Mouse (Mus musculus) CH12.LX (cell line): ENCODE results near the gene Gas7. TPM values are rescaled to one million over a fixed set of nuclear protein-coding genes. Genes with fewer than 3 reads are reported as not detected.

ENCODE experiments used
- DNase-seq: peaks from one replicate; pipeline ENCODE4 v3.0.0-alpha.2; 2013; ENCODE audit errors: extremely low read depth
- H3K27ac ChIP-seq: 2 replicates; pipeline ENCODE4 v1.5.1; 2012; ENCODE audit warnings: low read depth, mild to moderate bottlenecking, control low read depth, moderate library complexity; ENCODE audit not compliant: insufficient read depth
- H3K27me3 ChIP-seq: replicated peaks from 2 replicates; pipeline ENCODE3; 2012; ENCODE audit warnings: inconsistent platforms
- H3K36me3 ChIP-seq, 2 experiments: replicated peaks in 1 of 2; 2 replicates each; pipeline versions ENCODE3 to v1.6.1; 2012; ENCODE audit warnings: inconsistent platforms in 1 of 2, low read length in 1 of 2, mild to moderate bottlenecking in 1 of 2, mixed read lengths in 1 of 2, moderate library complexity in 1 of 2; ENCODE audit not compliant: control insufficient read depth in 1 of 2, insufficient read depth in 1 of 2
- H3K4me1 ChIP-seq, 2 experiments: 2 replicates each; pipeline ENCODE4 v1.6.1; 2012; ENCODE audit warnings: inconsistent platforms in 1 of 2, moderate library complexity in 1 of 2; ENCODE audit not compliant: insufficient read depth in 2 of 2, control insufficient read depth in 1 of 2
- H3K4me2 ChIP-seq: 2 replicates; pipeline ENCODE4 v1.6.1; 2012; ENCODE audit warnings: low read depth, mild to moderate bottlenecking, control low read depth; ENCODE audit not compliant: poor library complexity, insufficient read depth, severe bottlenecking
- H3K4me3 ChIP-seq, 3 experiments: fragments of 150-350 bp in 1 of 3; sonication (generic) in 1 of 3; replicated peaks in 1 of 3; 2 replicates each; pipeline versions ENCODE3 to v1.5.1; 2011 to 2012; ENCODE audit warnings: low read depth in 2 of 3, low read length in 2 of 3, mild to moderate bottlenecking in 2 of 3, moderate library complexity in 2 of 3, control low read depth in 1 of 3, improper control_type of control experiment in 1 of 3, inconsistent platforms in 1 of 3, mixed read lengths in 1 of 3; ENCODE audit not compliant: poor library complexity in 1 of 3
- H3K79me2 ChIP-seq: replicated peaks from 2 replicates; pipeline ENCODE4 v1.6.1; 2012; ENCODE audit warnings: mild to moderate bottlenecking, moderate library complexity; ENCODE audit not compliant: control insufficient read depth, poor library complexity, insufficient read depth, severe bottlenecking; ENCODE audit errors: extremely low read depth
- H3K9ac ChIP-seq: 2 replicates; pipeline ENCODE4 v1.6.1; 2012; ENCODE audit warnings: low read depth, mild to moderate bottlenecking, control low read depth, moderate library complexity; ENCODE audit not compliant: insufficient read depth
- H3K9me3 ChIP-seq: replicated peaks from 2 replicates; pipeline ENCODE3; 2012; ENCODE audit warnings: low read length, inconsistent platforms, mixed read lengths
- CHD1 ChIP-seq: IDR thresholded peaks from 2 replicates; pipeline ENCODE4 v1.6.1; 2012; ENCODE audit warnings: low read depth, low read length, improper control_type of control experiment, inconsistent platforms
- CHD2 ChIP-seq: IDR thresholded peaks from 2 replicates; pipeline ENCODE4 v1.6.1; 2011; ENCODE audit warnings: low read length, improper control_type of control experiment
- CTCF ChIP-seq, 2 experiments: IDR thresholded peaks in 1 of 2; conservative IDR thresholded peaks in 1 of 2; 2 replicates each; pipeline ENCODE4 v1.5.1; 2011 to 2012; ENCODE audit warnings: low read depth in 2 of 2, low read length in 2 of 2, improper control_type of control experiment in 1 of 2, inconsistent platforms in 1 of 2, mild to moderate bottlenecking in 1 of 2, moderate library complexity in 1 of 2
- E2F4 ChIP-seq: IDR thresholded peaks from 2 replicates; pipeline ENCODE4 v1.6.1; 2011; ENCODE audit warnings: low read depth, low read length, improper control_type of control experiment; ENCODE audit not compliant: insufficient replicate concordance
- JUND ChIP-seq: conservative IDR thresholded peaks from 2 replicates; pipeline ENCODE4 v1.6.1; 2011; ENCODE audit warnings: low read depth, low read length, improper control_type of control experiment
- MAFK ChIP-seq: IDR thresholded peaks from 2 replicates; pipeline ENCODE4 v1.6.1; 2011; ENCODE audit warnings: low read length, improper control_type of control experiment; ENCODE audit not compliant: insufficient replicate concordance
- MAZ ChIP-seq: IDR thresholded peaks from 2 replicates; pipeline ENCODE4 v1.6.1; 2012; ENCODE audit warnings: low read depth, mild to moderate bottlenecking, inconsistent platforms, low read length, improper control_type of control experiment, moderate library complexity
- MYC ChIP-seq: IDR thresholded peaks from 2 replicates; pipeline ENCODE4 v1.6.1; 2011; ENCODE audit warnings: low read depth, mild to moderate bottlenecking, improper control_type of control experiment, low read length
- NELFE ChIP-seq: IDR thresholded peaks from 2 replicates; pipeline ENCODE4 v1.6.1; 2011; ENCODE audit warnings: low read depth, low read length, improper control_type of control experiment
- NRF1 ChIP-seq: IDR thresholded peaks from 2 replicates; pipeline ENCODE4 v1.6.1; 2014; ENCODE audit warnings: low read depth, mild to moderate bottlenecking, inconsistent platforms, low read length, improper control_type of control experiment, moderate library complexity
- POLR2A ChIP-seq: IDR thresholded peaks from 2 replicates; pipeline ENCODE4 v1.6.1; 2011; ENCODE audit warnings: low read depth, mild to moderate bottlenecking, improper control_type of control experiment, low read length
- RAD21 ChIP-seq: IDR thresholded peaks from 2 replicates; pipeline ENCODE4 v1.6.1; 2011; ENCODE audit warnings: low read depth, mild to moderate bottlenecking, low read length, improper control_type of control experiment, moderate library complexity
- SMC3 ChIP-seq: IDR thresholded peaks from 2 replicates; pipeline ENCODE4 v1.6.1; 2011; ENCODE audit warnings: low read depth, low read length, improper control_type of control experiment
- USF1 ChIP-seq: IDR thresholded peaks from 2 replicates; pipeline ENCODE4 v1.6.1; 2014; ENCODE audit warnings: low read depth, mild to moderate bottlenecking, inconsistent platforms, low read length, improper control_type of control experiment
- ZC3H11A ChIP-seq: IDR thresholded peaks from 2 replicates; pipeline ENCODE4 v1.6.1; 2012; ENCODE audit warnings: low read depth, mild to moderate bottlenecking, inconsistent platforms, low read length, improper control_type of control experiment
- dilution Hi-C: fragments of 300-500 bp; cut with MboI; formaldehyde crosslinking; loops from 2 replicates; pipeline ENCODE4 v1.14.3; 2020; ENCODE audit warnings: low sequenced_read_pairs; ENCODE audit not compliant: extremely low pct_unique_long_range_greater_than_20kb, extremely low pct_ligation_motif_present
- in situ Hi-C: fragments of 300-500 bp; cut with MboI; formaldehyde crosslinking; loops from 3 replicates; pipeline ENCODE4 v1.14.3; 2019; ENCODE audit warnings: low sequenced_read_pairs, low pct_ligation_motif_present, low pct_unique_long_range_greater_than_20kb, mixed read lengths
- polyA plus RNA-seq: library from polyadenylated mRNA; unstranded; fragments of >175 nt; gene quantifications from 2 replicates; pipeline ENCODE4 v1.2.1, GENCODE M21; 2012; ENCODE audit warnings: low read depth; ENCODE audit not compliant: insufficient read length
- total RNA-seq, 2 experiments: library from RNA; depleted of rRNA; stranded (reverse); fragments of 300-350 nt in 1 of 2; fragments of >200 nt in 1 of 2; gene quantifications; 2 replicates each; pipeline ENCODE4 v1.2.3; 2012 to 2014

Gene Gas7
- total and polyA plus RNA-seq, 3 experiments: 7.0 to 20.8 (median 7.0) TPM

- H3K27me3 ChIP-seq: no peaks in the 10 kb centered on the region
- TF ChIP-seq CHD2: no peak
- no peak for TF ChIP-seq ZC3H11A
- TF ChIP-seq USF1: no peak
- no peak for TF ChIP-seq MYC
- no peak for TF ChIP-seq CTCF (conservative IDR thresholded peaks at IDR 0.05 in 1 of 2, IDR thresholded peaks at IDR 0.05 in 1 of 2; ENCODE audit: low read depth in 2 of 2, low read length in 2 of 2)
- no peak for TF ChIP-seq SMC3
- no peak for TF ChIP-seq MAZ
- no peak for TF ChIP-seq NELFE
- no peak for TF ChIP-seq E2F4
- no peak for TF ChIP-seq NRF1
- TF ChIP-seq JUND: no peak
- TF ChIP-seq RAD21: no peak
- TF ChIP-seq POLR2A: no peak
- TF ChIP-seq CHD1: no peak
- H3K79me2 ChIP-seq: no peaks in the 10 kb centered on the region
- peaks cover 7 to 9% of the 10 kb centered on the region in 2 experiments; a peak in 3 of 4 replicates for H3K4me1 ChIP-seq
- no peak overlapping the region for H3K4me3 ChIP-seq
- no peaks in the 10 kb centered on the region for H3K9me3 ChIP-seq
- in situ Hi-C loops (no loop called here), dilution Hi-C loops (no loop called here)
- H3K27ac ChIP-seq: no peak overlapping the region
- H3K36me3 ChIP-seq: peaks cover 0 to 21% of the 10 kb centered on the region in 2 experiments
- H3K9ac ChIP-seq: no peak overlapping the region
- H3K4me2 ChIP-seq: no peak overlapping the region
- no peak for DNase-seq
Observed at GRCm38 (mm10) chr11:67616557-67617239, 161.5 kb downstream of the Gas7 start.

GRCm38 (mm10) chr11:67622340-67622739, 167.1 kb downstream of the Gas7 start:
- Histone ChIP-seq H3K4me3 (no peak overlapping the region), H3K4me1 (peaks cover 21 to 22% of the 10 kb centered on the region in 2 experiments), H3K9me3 (no peaks in the 10 kb centered on the region), H3K4me2 (no peak overlapping the region), H3K27ac (no peak overlapping the region), H3K9ac (no peak overlapping the region), H3K36me3 (peaks cover 0 to 53% of the 10 kb centered on the region in 2 experiments), H3K27me3 (no peaks in the 10 kb centered on the region), H3K79me2 (no peaks in the 10 kb centered on the region)
- in situ Hi-C loops: no loop called here
- DNase-seq: no peak
- TF ChIP-seq RAD21 (no peak), MAFK (0 out of 2 replicates have a peak, but pooled peaks have one; percentile 27)
- dilution Hi-C loops: no loop called here
